Mouse (Mus musculus) lung, embryonic 16.5 days (tissue): ENCODE results near the gene Cptp. TPM values are rescaled to one million over a fixed set of nuclear protein-coding genes. Genes with fewer than 3 reads are reported as not detected.
A peak's percentile ranks its signal among the peaks of the same experiment; 100 is the strongest.

Source experiments
- ATAC-seq: fragments of 200-750 bp; cut with Nextera tagmentation; 2 replicates; pipeline ENCODE4 v1.8.0; 2017; ENCODE audit warnings: low read depth, mild to moderate bottlenecking, moderate library complexity
- H3K27ac ChIP-seq: fragments of 300-500 bp; sonication (generic); 2 replicates; pipeline ENCODE4 v1.5.1; 2014; ENCODE audit warnings: mild to moderate bottlenecking, control low read depth, low read length
- H3K27me3 ChIP-seq: fragments of 300-500 bp; sonication (generic); 2 replicates; pipeline ENCODE4 v1.6.1; 2014; ENCODE audit warnings: low read depth, low read length, mixed read lengths; ENCODE audit not compliant: control insufficient read depth, insufficient read depth
- H3K36me3 ChIP-seq: fragments of 300-500 bp; sonication (generic); 2 replicates; pipeline ENCODE4 v1.6.1; 2014; ENCODE audit warnings: low read length; ENCODE audit not compliant: control insufficient read depth, insufficient read depth
- H3K4me1 ChIP-seq: fragments of 300-500 bp; sonication (generic); replicated peaks from 2 replicates; pipeline ENCODE4 v1.6.1; 2014; ENCODE audit warnings: low read length, mixed read lengths; ENCODE audit not compliant: control insufficient read depth, insufficient read depth
- H3K4me2 ChIP-seq: fragments of 300-500 bp; sonication (generic); 2 replicates; pipeline ENCODE4 v1.6.1; 2014; ENCODE audit warnings: low read depth, low read length, control low read depth
- H3K4me3 ChIP-seq: fragments of 300-500 bp; sonication (generic); 2 replicates; pipeline ENCODE4 v1.5.1; 2014; ENCODE audit warnings: mild to moderate bottlenecking, low read length, control low read depth
- H3K9ac ChIP-seq: fragments of 300-500 bp; sonication (generic); 2 replicates; pipeline ENCODE4 v1.6.1; 2014; ENCODE audit warnings: low read length, control low read depth
- H3K9me3 ChIP-seq: fragments of 300-500 bp; sonication (generic); 2 replicates; pipeline ENCODE4 v1.6.1; 2016; ENCODE audit warnings: low read length; ENCODE audit not compliant: control insufficient read depth
- WGBS: fragments of 180-500 bp; shearing (Covaris S2); extraction: QIAGEN DNeasy Blood & Tissue Kit; methylation state at CpG from one replicate; pipeline ENCODE4 v1.1.7; 2014; 5-methylcytosine and 5-hydroxymethylcytosine counted together
- polyA plus RNA-seq: library from polyadenylated mRNA; unstranded; fragments of >200 nt; fragmentation: Nextera tagmentation; extraction: Ambion mirVana; gene quantifications from 2 replicates; pipeline ENCODE4 v1.2.1, GENCODE M21; 2015

Gene Cptp
- polyA plus RNA-seq, 1 experiment from 2014 or later, result 16.4 TPM

GRCm38 (mm10) chr4:155849792-155850451 is 19.3 kb downstream of the Cptp start:
- no peak overlapping the region for H3K4me2 ChIP-seq
- no peaks in the 10 kb centered on the region for H3K9me3 ChIP-seq
- ATAC-seq, result no peak
- 93% methylated on average over 3 of the region's 3 CpGs for WGBS
- no peak overlapping the region for H3K4me3 ChIP-seq
- no peak overlapping the region for H3K27ac ChIP-seq
- H3K4me1 ChIP-seq, result peaks cover 19% of the 10 kb centered on the region
- no peaks in the 10 kb centered on the region for H3K27me3 ChIP-seq
- peaks cover 9% of the 10 kb centered on the region for H3K36me3 ChIP-seq
- H3K9ac ChIP-seq, result no peak overlapping the region

GRCm38 (mm10) chr4:155849391-155849790 is 19.8 kb downstream of the Cptp start:
- Histone ChIP-seq H3K4me1 (peaks cover 19% of the 10 kb centered on the region), H3K9me3 (no peaks in the 10 kb centered on the region), H3K4me3 (no peak overlapping the region), H3K36me3 (peaks cover 5% of the 10 kb centered on the region; the same call in 1 of the 2 replicates), H3K27ac (no peak overlapping the region), H3K4me2 (no peak overlapping the region), H3K27me3 (no peaks in the 10 kb centered on the region), H3K9ac (no peak overlapping the region)
- ATAC-seq, result no peak
- WGBS, result 85% methylated on average over 2 of the region's 2 CpGs

GRCm38 (mm10) chr4:155848434-155849095 is 20.7 kb downstream of the Cptp start:
- peaks cover 19% of the 10 kb centered on the region for H3K4me1 ChIP-seq
- WGBS, result 56% methylated on average over 7 of the region's 7 CpGs
- no peak overlapping the region for H3K27ac ChIP-seq
- no peaks in the 10 kb centered on the region for H3K9me3 ChIP-seq
- H3K9ac ChIP-seq, result peak overlapping the region; percentile 91
- no peaks in the 10 kb centered on the region for H3K27me3 ChIP-seq
- ATAC-seq, result no peak
- peaks cover 2% of the 10 kb centered on the region; the same call in 1 of the 2 replicates for H3K36me3 ChIP-seq
- peak overlapping the region; percentile 91 for H3K4me3 ChIP-seq
- H3K4me2 ChIP-seq, result peak overlapping the region; percentile 72

GRCm38 (mm10) chr4:155847591-155848352 is 21.5 kb downstream of the Cptp start:
- H3K9me3 ChIP-seq, result no peaks in the 10 kb centered on the region
- H3K4me3 ChIP-seq, result peak overlapping the region; percentile 91
- H3K4me2 ChIP-seq, result peak overlapping the region; percentile 72
- peak overlapping the region; percentile 91 for H3K9ac ChIP-seq
- H3K4me1 ChIP-seq, result peaks cover 19% of the 10 kb centered on the region
- 2% methylated on average over 66 of the region's 69 CpGs for whole genome bisulfite sequencing
- peak overlapping the region; percentile 63 for H3K27ac ChIP-seq
- ATAC-seq, result peak; percentile 51; the same call in 1 of the 2 replicates
- H3K36me3 ChIP-seq, result peaks cover 3% of the 10 kb centered on the region
- no peaks in the 10 kb centered on the region for H3K27me3 ChIP-seq

- peaks cover 8% of the 10 kb centered on the region for H3K36me3 ChIP-seq
- no peaks in the 10 kb centered on the region for H3K27me3 ChIP-seq
- ATAC-seq, result peak; percentile 95
- H3K4me1 ChIP-seq, result peaks cover 19% of the 10 kb centered on the region
- no peaks in the 10 kb centered on the region for H3K9me3 ChIP-seq
- peak within 1 kb of the TSS; percentile 81 for H3K4me2 ChIP-seq
- H3K27ac ChIP-seq, result peak within 1 kb of the TSS; percentile 63
- 2% methylated on average over 43 of the region's 65 CpGs for WGBS
- peak within 1 kb of the TSS; percentile 91 for H3K9ac ChIP-seq
- peak within 1 kb of the TSS; percentile 91 for H3K4me3 ChIP-seq
These were observed 22.2 kb downstream of the Cptp start, which contains the start of gene Dvl1 for GRCm38 (mm10) chr4:155846871-155847578. Gene Dvl1 (plus strand): TSS chr4:155847402.

GRCm38 (mm10) chr4:155843231-155843630 is 26.0 kb downstream of the Cptp start:
- 92% methylated on average over 5 of the region's 5 CpGs for WGBS
- H3K4me2 ChIP-seq, result no peak overlapping the region
- H3K9ac ChIP-seq, result no peak overlapping the region
- ATAC-seq, result no peak
- peaks cover 13% of the 10 kb centered on the region for H3K36me3 ChIP-seq
- peaks cover 8% of the 10 kb centered on the region for H3K27me3 ChIP-seq
- H3K4me3 ChIP-seq, result no peak overlapping the region
- H3K4me1 ChIP-seq, result peaks cover 33% of the 10 kb centered on the region
- no peaks in the 10 kb centered on the region for H3K9me3 ChIP-seq
- H3K27ac ChIP-seq, result no peak overlapping the region

- Histone ChIP-seq H3K4me3 (peak overlapping the region; percentile 67), H3K9ac (no peak overlapping the region; the same call in 1 of the 2 replicates), H3K27me3 (peaks cover 8% of the 10 kb centered on the region), H3K4me1 (peaks cover 41% of the 10 kb centered on the region), H3K27ac (no peak overlapping the region), H3K36me3 (peaks cover 13% of the 10 kb centered on the region), H3K4me2 (peak overlapping the region; percentile 92), H3K9me3 (no peaks in the 10 kb centered on the region)
- 38% methylated on average over 38 of the region's 38 CpGs for WGBS
- no peak for ATAC-seq
These were observed 27.5 kb downstream of the Cptp start for GRCm38 (mm10) chr4:155841651-155842270.

- Histone ChIP-seq H3K36me3 (peaks cover 13% of the 10 kb centered on the region), H3K9ac (peak overlapping the region; percentile 78), H3K27ac (peak overlapping the region; percentile 99), H3K9me3 (no peaks in the 10 kb centered on the region), H3K4me1 (peaks cover 37% of the 10 kb centered on the region), H3K4me3 (peak overlapping the region; percentile 67), H3K4me2 (peak overlapping the region; percentile 92), H3K27me3 (peaks cover 8% of the 10 kb centered on the region)
- ATAC-seq, result peak; percentile 20
- under 1% methylated on average over 32 of the region's 32 CpGs for WGBS
These were observed 28.2 kb downstream of the Cptp start for GRCm38 (mm10) chr4:155841003-155841454.
